Mouse (Mus musculus) megakaryocyte-erythroid progenitor cell, adult 5-6 weeks (primary cell): Measurements from ENCODE around the gene Haus5. TPM values are rescaled to one million over a fixed set of nuclear protein-coding genes. Genes with fewer than 3 reads are reported as not detected.

ENCODE experiments used
- total RNA-seq, 2 experiments: library from RNA; stranded (forward) in 1 of 2; stranded (reverse) in 1 of 2; fragments of 200-1000, 215-1000 nt in 1 of 2; fragments of >200 nt in 1 of 2; fragmentation: Nextera tagmentation in 1 of 2; gene quantifications; 2 replicates each; pipeline ENCODE4 v1.2.3; 2014 to 2017

Haus5 gene
- total RNA-seq, 2 experiments from 2014 or later, result 24.7 to 43.6 TPM

Other genes starting within 250 kb of the Haus5 start
Only the 30 nearest of the 33 such genes appear.
- gene Aplp1, start 219.5 kb downstream of the Haus5 start, total RNA-seq (2014; fragmentation: Nextera tagmentation), result not detected in 2 replicates
- gene Aplp1, start 219.5 kb downstream of the Haus5 start, total RNA-seq (2017), result not detected in 2 replicates
- gene Kirrel2, start 207.3 kb downstream of the Haus5 start, total RNA-seq (2014; fragmentation: Nextera tagmentation), result not detected in 2 replicates
- not detected in 2 replicates for gene Kirrel2, start 207.3 kb downstream of the Haus5 start, total RNA-seq (2017)
- gene Nphs1, start 206.7 kb downstream of the Haus5 start, total RNA-seq (2014; fragmentation: Nextera tagmentation), result 1.7 TPM in 1 of 2 replicates, not detected in the other
- 1.9 TPM in 1 of 2 replicates, not detected in the other for gene Nphs1, start 206.7 kb downstream of the Haus5 start, total RNA-seq (2017)
- not detected in 2 replicates for gene Prodh2, start 171.4 kb downstream of the Haus5 start, total RNA-seq (2014; fragmentation: Nextera tagmentation)
- not detected in 2 replicates for gene Prodh2, start 171.4 kb downstream of the Haus5 start, total RNA-seq (2017)
- gene Arhgap33, start 129.9 kb downstream of the Haus5 start, total RNA-seq (2014; fragmentation: Nextera tagmentation), result 32.6 and 47.6 TPM in 2 replicates
- gene Arhgap33, start 129.9 kb downstream of the Haus5 start, total RNA-seq (2017), result 4.6 and 15.1 TPM in 2 replicates
- gene Hspb6, start 112.8 kb downstream of the Haus5 start, total RNA-seq (2014; fragmentation: Nextera tagmentation), result 20.8 and 25.3 TPM in 2 replicates
- 1.2 and 8.1 TPM in 2 replicates for gene Hspb6, start 112.8 kb downstream of the Haus5 start, total RNA-seq (2017)
- gene Proser3, start 112.7 kb downstream of the Haus5 start, total RNA-seq (2014; fragmentation: Nextera tagmentation), result 16.2 and 17.9 TPM in 2 replicates
- 3.5 and 5.3 TPM in 2 replicates for gene Proser3, start 112.7 kb downstream of the Haus5 start, total RNA-seq (2017)
- 45.8 and 61.6 TPM in 2 replicates for gene Lin37, start 105.2 kb downstream of the Haus5 start, total RNA-seq (2014; fragmentation: Nextera tagmentation)
- gene Lin37, start 105.2 kb downstream of the Haus5 start, total RNA-seq (2017), result 13.8 and 28.6 TPM in 2 replicates
- 29.4 and 34.6 TPM in 2 replicates for gene U2af1l4, start 101.7 kb downstream of the Haus5 start, total RNA-seq (2014; fragmentation: Nextera tagmentation)
- 79.6 and 83.0 TPM in 2 replicates for gene U2af1l4, start 101.7 kb downstream of the Haus5 start, total RNA-seq (2017)
- 5.3 and 14.0 TPM in 2 replicates for gene Gm49396, start 101.7 kb downstream of the Haus5 start, total RNA-seq (2014; fragmentation: Nextera tagmentation)
- 1.5 and 7.0 TPM in 2 replicates for gene Gm49396, start 101.7 kb downstream of the Haus5 start, total RNA-seq (2017)
- 150 and 174 TPM in 2 replicates for gene Psenen, start 101.4 kb downstream of the Haus5 start, total RNA-seq (2014; fragmentation: Nextera tagmentation)
- gene Psenen, start 101.4 kb downstream of the Haus5 start, total RNA-seq (2017), result 99.1 and 117 TPM in 2 replicates
- gene Igflr1, start 99.6 kb downstream of the Haus5 start, total RNA-seq (2014; fragmentation: Nextera tagmentation), result 3.7 and 11.3 TPM in 2 replicates
- not detected in 2 replicates for gene Igflr1, start 99.6 kb downstream of the Haus5 start, total RNA-seq (2017)
- gene Kmt2b, start 76.3 kb downstream of the Haus5 start, total RNA-seq (2014; fragmentation: Nextera tagmentation), result 105 and 115 TPM in 2 replicates
- gene Kmt2b, start 76.3 kb downstream of the Haus5 start, total RNA-seq (2017), result 17.0 and 17.3 TPM in 2 replicates
- gene Zbtb32, start 66.1 kb downstream of the Haus5 start, total RNA-seq (2014; fragmentation: Nextera tagmentation), result not detected in 2 replicates
- gene Zbtb32, start 66.1 kb downstream of the Haus5 start, total RNA-seq (2017), result not detected in 2 replicates
- 0.83 TPM in 1 of 2 replicates, not detected in the other for gene Upk1a, start 52.1 kb downstream of the Haus5 start, total RNA-seq (2014; fragmentation: Nextera tagmentation)
- 0.99 TPM in 1 of 2 replicates, not detected in the other for gene Upk1a, start 52.1 kb downstream of the Haus5 start, total RNA-seq (2017)
- gene Cox6b1, start 38.8 kb downstream of the Haus5 start, total RNA-seq (2014; fragmentation: Nextera tagmentation), result 569 and 755 TPM in 2 replicates
- gene Cox6b1, start 38.8 kb downstream of the Haus5 start, total RNA-seq (2017), result 427 and 665 TPM in 2 replicates
- not detected in 2 replicates for gene Etv2, start 29.1 kb downstream of the Haus5 start, total RNA-seq (2014; fragmentation: Nextera tagmentation)
- gene Etv2, start 29.1 kb downstream of the Haus5 start, total RNA-seq (2017), result not detected in 2 replicates
- 48.3 and 48.6 TPM in 2 replicates for gene Rbm42, start 14.7 kb downstream of the Haus5 start, total RNA-seq (2014; fragmentation: Nextera tagmentation)
- 29.1 and 53.0 TPM in 2 replicates for gene Rbm42, start 14.7 kb downstream of the Haus5 start, total RNA-seq (2017)
- not detected in 2 replicates for gene Pmis2, start 6.6 kb upstream of the Haus5 start, total RNA-seq (2014; fragmentation: Nextera tagmentation)
- not detected in 2 replicates for gene Pmis2, start 6.6 kb upstream of the Haus5 start, total RNA-seq (2017)
- not detected in 2 replicates for gene 2200002J24Rik, start 33.9 kb upstream of the Haus5 start, total RNA-seq (2014; fragmentation: Nextera tagmentation)
- not detected in 2 replicates for gene 2200002J24Rik, start 33.9 kb upstream of the Haus5 start, total RNA-seq (2017)
- 11.2 and 16.0 TPM in 2 replicates for gene Atp4a, start 47.2 kb upstream of the Haus5 start, total RNA-seq (2014; fragmentation: Nextera tagmentation)
- 1.4 and 2.9 TPM in 2 replicates for gene Atp4a, start 47.2 kb upstream of the Haus5 start, total RNA-seq (2017)
- gene Tmem147, start 64.5 kb upstream of the Haus5 start, total RNA-seq (2014; fragmentation: Nextera tagmentation), result 285 and 294 TPM in 2 replicates
- 59.7 and 85.5 TPM in 2 replicates for gene Tmem147, start 64.5 kb upstream of the Haus5 start, total RNA-seq (2017)
- gene Gapdhs, start 78.7 kb upstream of the Haus5 start, total RNA-seq (2014; fragmentation: Nextera tagmentation), result not detected in 2 replicates
- not detected in 2 replicates for gene Gapdhs, start 78.7 kb upstream of the Haus5 start, total RNA-seq (2017)
- 3.3 and 4.5 TPM in 2 replicates for gene Sbsn, start 86.5 kb upstream of the Haus5 start, total RNA-seq (2014; fragmentation: Nextera tagmentation)
- 2.7 and 11.6 TPM in 2 replicates for gene Sbsn, start 86.5 kb upstream of the Haus5 start, total RNA-seq (2017)
- not detected in 2 replicates for gene Dmkn, start 98.8 kb upstream of the Haus5 start, total RNA-seq (2014; fragmentation: Nextera tagmentation)
- gene Dmkn, start 98.8 kb upstream of the Haus5 start, total RNA-seq (2017), result not detected in 2 replicates
- not detected in 2 replicates for gene Krtdap, start 122.9 kb upstream of the Haus5 start, total RNA-seq (2014; fragmentation: Nextera tagmentation)
- gene Krtdap, start 122.9 kb upstream of the Haus5 start, total RNA-seq (2017), result not detected in 2 replicates
- 0.20 and 1.1 TPM in 2 replicates for gene Ffar2, start 158.8 kb upstream of the Haus5 start, total RNA-seq (2014; fragmentation: Nextera tagmentation)
- 1.7 and 12.6 TPM in 2 replicates for gene Ffar2, start 158.8 kb upstream of the Haus5 start, total RNA-seq (2017)
- gene Ffar3, start 191.2 kb upstream of the Haus5 start, total RNA-seq (2014; fragmentation: Nextera tagmentation), result not detected in 2 replicates
- gene Ffar3, start 191.2 kb upstream of the Haus5 start, total RNA-seq (2017), result not detected in 2 replicates
- gene Ffar1, start 196.6 kb upstream of the Haus5 start, total RNA-seq (2014; fragmentation: Nextera tagmentation), result 0.24 TPM in 1 of 2 replicates, not detected in the other
- gene Ffar1, start 196.6 kb upstream of the Haus5 start, total RNA-seq (2017), result not detected in 2 replicates
- 4.0 and 8.6 TPM in 2 replicates for gene Cd22, start 215.3 kb upstream of the Haus5 start, total RNA-seq (2014; fragmentation: Nextera tagmentation)
- 0.27 TPM in 1 of 2 replicates, not detected in the other for gene Cd22, start 215.3 kb upstream of the Haus5 start, total RNA-seq (2017)